Mouse (Mus musculus) neural tube, embryonic 11.5 days (tissue): Measurements from ENCODE around the gene Irf2bp1. TPM values are rescaled to one million over a fixed set of nuclear protein-coding genes. Genes with fewer than 3 reads are reported as not detected.

ENCODE experiments used
- ATAC-seq: fragments of 200-750 bp; cut with Nextera tagmentation; 2 replicates; pipeline ENCODE4 v1.8.0; 2017; ENCODE audit warnings: moderate number of reproducible peaks, mild to moderate bottlenecking, moderate TSS enrichment, moderate library complexity; ENCODE audit not compliant: insufficient read depth, low FRiP score, low TSS enrichment
- DNase-seq: peaks from one replicate; pipeline ENCODE4 v3.0.0-alpha.2; 2015; ENCODE audit warnings: low spot score
- H3K27ac ChIP-seq: fragments of 300-500 bp; sonication (generic); 2 replicates; pipeline ENCODE4 v1.5.1; 2014; ENCODE audit warnings: low read depth, mild to moderate bottlenecking, low read length
- H3K27me3 ChIP-seq: fragments of 300-500 bp; sonication (generic); 2 replicates; pipeline ENCODE4 v1.6.1; 2014; ENCODE audit warnings: mild to moderate bottlenecking, low read length, mixed read lengths; ENCODE audit not compliant: control insufficient read depth, insufficient read depth
- H3K36me3 ChIP-seq: fragments of 300-500 bp; sonication (generic); 2 replicates; pipeline ENCODE4 v1.6.1; 2014; ENCODE audit warnings: mild to moderate bottlenecking, low read length, moderate library complexity, mixed read lengths; ENCODE audit not compliant: control insufficient read depth, insufficient read depth
- H3K4me1 ChIP-seq: fragments of 300-500 bp; sonication (generic); 2 replicates; pipeline ENCODE4 v1.6.1; 2014; ENCODE audit warnings: low read length, mixed read lengths; ENCODE audit not compliant: control insufficient read depth, insufficient read depth
- H3K4me2 ChIP-seq: fragments of 300-500 bp; sonication (generic); 2 replicates; pipeline ENCODE4 v1.6.1; 2014; ENCODE audit warnings: low read depth, mild to moderate bottlenecking, moderate library complexity
- H3K4me3 ChIP-seq: fragments of 300-500 bp; sonication (generic); 2 replicates; pipeline ENCODE4 v1.5.1; 2014; ENCODE audit warnings: low read depth, low read length
- H3K9ac ChIP-seq: fragments of 300-500 bp; sonication (generic); 2 replicates; pipeline ENCODE4 v1.6.1; 2014; ENCODE audit warnings: mild to moderate bottlenecking, low read length
- H3K9me3 ChIP-seq: fragments of 300-500 bp; sonication (generic); 2 replicates; pipeline ENCODE4 v1.6.1; 2016; ENCODE audit warnings: low read length; ENCODE audit not compliant: control insufficient read depth
- WGBS: fragments of 180-500 bp; shearing (Covaris S2); extraction: QIAGEN DNeasy Blood & Tissue Kit; methylation state at CpG from one replicate; pipeline ENCODE4 v1.1.7; 2014; 5-methylcytosine and 5-hydroxymethylcytosine counted together
- polyA plus RNA-seq: library from polyadenylated mRNA; unstranded; fragments of >200 nt; fragmentation: Nextera tagmentation; extraction: Ambion mirVana; gene quantifications from 2 replicates; pipeline ENCODE4 v1.2.1, GENCODE M21; 2014

Irf2bp1 gene
- polyA plus RNA-seq, 1 experiment from 2014 or later: 31.4 TPM

DNA sequence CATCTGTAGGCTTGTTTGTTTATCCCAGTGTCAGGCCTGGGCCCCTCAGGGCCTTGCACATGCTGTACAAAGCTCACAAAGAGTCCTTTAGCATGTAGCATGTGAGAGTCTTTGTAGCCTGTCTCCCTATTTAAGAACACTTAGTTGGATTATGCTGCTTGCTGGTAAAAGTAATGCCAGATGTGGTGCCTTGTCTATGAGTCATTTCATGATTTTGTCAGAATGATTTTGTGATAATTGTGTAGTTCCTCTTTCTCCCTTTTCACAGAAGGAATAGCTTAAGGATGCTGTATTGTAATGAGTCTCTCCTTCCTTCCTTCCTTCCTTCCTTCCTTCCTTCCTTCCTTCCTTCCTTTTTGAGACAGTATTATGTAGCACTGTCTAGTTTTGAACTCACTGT is 24.2 kb downstream of the Irf2bp1 start:
- H3K4me2 ChIP-seq: no peak overlapping the region
- ATAC-seq (no peak), DNase-seq (no peak)
- peaks cover 11% of the 10 kb centered on the region for H3K36me3 ChIP-seq
- no peak overlapping the region; the same call in 1 of the 2 replicates for H3K9ac ChIP-seq
- no peak overlapping the region for H3K27ac ChIP-seq
- H3K4me1 ChIP-seq: peaks cover 7% of the 10 kb centered on the region
- peaks cover 8% of the 10 kb centered on the region for H3K27me3 ChIP-seq
- no peak overlapping the region for H3K4me3 ChIP-seq
- no peaks in the 10 kb centered on the region for H3K9me3 ChIP-seq

DNA sequence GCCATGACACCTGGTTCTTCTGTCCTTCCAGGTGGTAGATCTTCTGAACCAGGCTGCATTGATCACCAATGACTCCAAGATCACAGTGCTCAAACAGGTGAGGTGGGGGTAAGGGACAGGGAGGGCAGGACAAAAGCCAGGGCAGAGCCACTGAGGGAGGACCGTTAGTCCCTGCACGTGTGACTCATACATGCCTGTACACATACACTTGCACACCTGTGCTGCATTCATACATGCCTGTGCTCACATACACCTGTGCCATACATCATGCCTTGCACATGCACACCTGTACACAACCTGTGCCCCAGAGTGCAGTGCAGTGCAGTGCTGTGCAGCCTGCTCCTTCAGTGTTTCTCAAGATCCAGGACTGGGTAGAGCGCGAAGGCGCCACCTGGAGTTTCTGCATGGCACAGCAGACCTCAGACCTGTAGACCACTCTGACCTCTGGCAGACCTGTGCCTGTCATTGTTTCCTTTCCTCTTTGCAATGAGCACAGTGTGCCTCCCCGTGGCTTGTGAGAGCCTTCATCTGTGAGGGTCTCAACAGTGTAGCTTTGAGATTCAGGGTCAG is 25.3 kb downstream of the Irf2bp1 start:
- peak; percentile 59 for ATAC-seq

DNA sequence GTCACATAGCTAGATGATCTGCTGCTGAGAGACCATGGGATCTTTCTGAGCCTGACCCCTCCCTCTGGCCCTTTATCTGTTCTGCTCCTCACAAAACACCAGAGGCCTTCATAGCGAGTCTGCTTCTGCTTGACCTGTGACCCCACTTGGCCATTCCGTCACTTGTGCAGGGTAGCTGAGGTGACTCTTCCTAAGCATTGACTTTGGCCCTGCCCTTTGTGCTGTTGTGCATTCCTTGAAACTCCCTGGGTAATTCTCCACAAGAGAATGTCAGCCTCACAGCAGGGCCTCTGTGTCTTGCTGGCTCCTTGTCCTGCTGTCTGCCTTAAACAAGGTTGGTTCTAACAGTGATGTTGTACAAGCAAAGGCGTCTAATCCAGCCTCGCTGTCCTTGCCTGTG is 27.8 kb downstream of the Irf2bp1 start:
- no peaks in the 10 kb centered on the region for H3K9me3 ChIP-seq
- no peak overlapping the region for H3K4me3 ChIP-seq
- H3K4me1 ChIP-seq: no peaks in the 10 kb centered on the region
- DNase-seq (no peak), ATAC-seq (no peak)
- WGBS: 49% methylated on average over 4 of the region's 4 CpGs
- H3K4me2 ChIP-seq: no peak overlapping the region
- H3K9ac ChIP-seq: no peak overlapping the region
- no peaks in the 10 kb centered on the region for H3K27me3 ChIP-seq
- H3K36me3 ChIP-seq: peaks cover 19% of the 10 kb centered on the region
- H3K27ac ChIP-seq: no peak overlapping the region

More for the DNA sequence above, 25.3 kb downstream of the Irf2bp1 start:
- Histone ChIP-seq H3K9ac (no peak overlapping the region), H3K4me2 (no peak overlapping the region), H3K36me3 (peaks cover 11% of the 10 kb centered on the region), H3K27ac (no peak overlapping the region), H3K27me3 (no peaks in the 10 kb centered on the region), H3K9me3 (no peaks in the 10 kb centered on the region), H3K4me3 (no peak overlapping the region), H3K4me1 (peaks cover 7% of the 10 kb centered on the region)
- DNase-seq: peak; percentile 72
- WGBS: 54% methylated on average over 6 of the region's 6 CpGs

DNA sequence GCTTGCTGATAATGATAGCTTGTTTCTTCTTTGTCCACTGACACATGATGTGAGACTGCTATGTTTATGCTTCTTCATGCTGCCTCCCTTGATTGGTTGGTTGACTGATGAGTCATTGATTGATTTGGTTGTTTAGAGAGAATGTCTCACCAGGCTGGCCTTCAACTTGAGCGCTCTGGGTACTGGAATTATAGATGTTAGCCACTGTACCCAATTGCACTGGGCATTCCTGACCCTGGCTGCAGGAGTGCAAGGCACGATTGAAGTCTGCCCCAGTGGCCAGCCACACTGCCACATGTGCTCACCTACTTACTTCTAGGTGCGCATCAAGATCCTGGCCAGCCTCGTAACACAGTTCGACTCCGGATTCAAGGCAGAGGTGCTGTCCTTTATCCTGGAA is 40.8 kb downstream of the Irf2bp1 start:
- no peaks in the 10 kb centered on the region for H3K4me1 ChIP-seq
- H3K27ac ChIP-seq: no peak overlapping the region
- H3K27me3 ChIP-seq: no peaks in the 10 kb centered on the region
- H3K9ac ChIP-seq: no peak overlapping the region
- no peak overlapping the region for H3K4me2 ChIP-seq
- DNase-seq (no peak), ATAC-seq (no peak)
- 97% methylated on average over 6 of the region's 6 CpGs for WGBS
- H3K4me3 ChIP-seq: no peak overlapping the region
- H3K36me3 ChIP-seq: peaks cover 57% of the 10 kb centered on the region
- H3K9me3 ChIP-seq: no peaks in the 10 kb centered on the region

DNA sequence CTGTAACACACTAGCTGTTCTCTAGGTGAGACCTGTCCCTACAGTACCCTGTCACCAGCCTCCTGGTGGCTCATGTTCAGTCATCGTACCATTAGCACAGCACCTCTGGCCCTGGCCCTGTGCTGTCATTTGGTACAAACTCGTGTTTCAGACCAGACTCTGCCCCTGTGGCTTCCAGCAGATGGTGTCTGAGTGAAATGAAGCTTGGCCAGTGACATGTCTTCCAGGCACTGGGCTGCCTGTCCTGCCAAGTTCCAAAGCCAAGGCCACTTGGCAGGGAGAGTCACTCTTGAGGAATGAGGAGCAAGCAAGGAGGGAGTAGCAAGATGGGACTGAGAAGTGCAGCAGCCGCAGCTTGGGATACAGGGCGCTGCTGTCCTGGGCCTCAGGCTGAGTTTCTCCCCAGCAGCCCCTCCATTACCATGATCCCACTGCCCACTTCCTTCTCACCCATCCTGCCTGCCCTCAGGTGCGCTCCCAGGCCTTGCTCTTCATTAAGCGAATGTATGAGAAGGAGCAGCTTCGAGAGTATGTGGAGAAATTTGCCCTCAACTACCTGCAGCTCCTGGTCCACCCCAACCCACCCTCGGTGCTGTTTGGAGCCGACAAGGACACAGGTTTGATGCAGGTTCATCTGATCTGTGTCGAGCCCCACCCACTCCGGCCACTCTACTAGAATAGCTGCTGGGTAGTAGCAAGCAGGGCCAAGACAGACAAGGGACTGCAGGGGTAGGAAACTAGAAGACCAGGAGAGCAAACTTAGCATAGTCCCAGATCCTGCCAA is 42.6 kb downstream of the Irf2bp1 start:
- H3K9me3 ChIP-seq: no peaks in the 10 kb centered on the region
- DNase-seq: no peak
- ATAC-seq: no peak
- no peak overlapping the region for H3K4me3 ChIP-seq
- H3K9ac ChIP-seq: no peak overlapping the region
- H3K27ac ChIP-seq: no peak overlapping the region
- 88% methylated on average over 10 of the region's 11 CpGs for WGBS
- H3K27me3 ChIP-seq: no peaks in the 10 kb centered on the region
- H3K36me3 ChIP-seq: peaks cover 52% of the 10 kb centered on the region
- no peak overlapping the region for H3K4me2 ChIP-seq
- H3K4me1 ChIP-seq: no peaks in the 10 kb centered on the region

DNA sequence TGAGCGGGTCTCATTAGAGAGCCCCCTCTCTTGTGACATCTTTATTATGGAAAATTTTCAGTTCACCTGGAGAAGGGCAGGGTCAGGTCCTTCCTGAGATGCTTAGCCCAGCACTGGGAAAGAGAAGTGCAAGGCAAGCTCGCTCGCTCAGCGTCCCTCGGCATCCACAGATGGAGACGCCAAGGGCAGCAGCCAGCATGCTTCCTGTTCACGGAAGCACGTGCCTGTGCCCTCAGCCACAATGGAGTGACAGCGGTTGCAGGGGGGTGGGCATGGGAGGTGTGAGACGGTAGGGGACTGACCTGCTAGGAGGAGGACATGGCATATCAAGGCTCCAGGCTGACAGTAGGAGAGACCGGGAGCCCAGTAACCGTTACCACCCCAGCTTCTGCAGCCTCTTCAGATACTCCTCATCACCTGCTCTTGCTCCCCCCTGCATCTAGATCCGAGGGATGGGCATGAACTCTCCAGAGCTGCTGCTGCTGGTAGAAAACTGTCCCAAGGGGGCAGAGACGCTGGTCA is 44.2 kb downstream of the Irf2bp1 start:
- H3K4me3 ChIP-seq: no peak overlapping the region
- 92% methylated on average over 14 of the region's 14 CpGs for WGBS
- H3K4me2 ChIP-seq: no peak overlapping the region
- no peak overlapping the region for H3K27ac ChIP-seq
- no peaks in the 10 kb centered on the region for H3K9me3 ChIP-seq
- ATAC-seq: no peak
- no peaks in the 10 kb centered on the region for H3K27me3 ChIP-seq
- H3K9ac ChIP-seq: no peak overlapping the region
- no peaks in the 10 kb centered on the region for H3K4me1 ChIP-seq
- H3K36me3 ChIP-seq: peaks cover 40% of the 10 kb centered on the region
- DNase-seq: no peak

DNA sequence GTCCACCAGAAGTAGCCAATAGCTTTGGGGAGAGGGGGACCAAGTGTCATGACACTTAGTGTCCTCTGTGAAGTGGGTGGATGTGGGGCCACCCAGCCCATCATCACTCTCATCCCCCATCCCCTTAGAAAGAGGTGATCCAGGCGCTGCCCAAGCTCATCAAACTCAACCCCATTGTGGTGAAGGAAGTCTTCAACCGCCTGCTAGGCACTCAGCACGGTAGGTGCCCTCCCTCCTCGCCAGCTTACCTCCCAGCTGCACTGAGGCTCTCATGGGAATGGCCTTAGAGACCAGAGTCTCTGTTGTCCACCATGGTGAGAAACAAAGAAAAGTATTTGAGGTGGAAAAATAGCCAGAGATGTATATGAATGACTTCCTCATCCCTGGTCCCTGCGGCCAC is 45.4 kb downstream of the Irf2bp1 start:
- 93% methylated on average over 5 of the region's 5 CpGs for WGBS
- Histone ChIP-seq H3K9ac (no peak overlapping the region), H3K9me3 (no peaks in the 10 kb centered on the region), H3K27me3 (no peaks in the 10 kb centered on the region), H3K27ac (no peak overlapping the region), H3K36me3 (peaks cover 37% of the 10 kb centered on the region), H3K4me1 (no peaks in the 10 kb centered on the region), H3K4me2 (no peak overlapping the region), H3K4me3 (no peak overlapping the region)
- DNase-seq (no peak), ATAC-seq (no peak)

DNA sequence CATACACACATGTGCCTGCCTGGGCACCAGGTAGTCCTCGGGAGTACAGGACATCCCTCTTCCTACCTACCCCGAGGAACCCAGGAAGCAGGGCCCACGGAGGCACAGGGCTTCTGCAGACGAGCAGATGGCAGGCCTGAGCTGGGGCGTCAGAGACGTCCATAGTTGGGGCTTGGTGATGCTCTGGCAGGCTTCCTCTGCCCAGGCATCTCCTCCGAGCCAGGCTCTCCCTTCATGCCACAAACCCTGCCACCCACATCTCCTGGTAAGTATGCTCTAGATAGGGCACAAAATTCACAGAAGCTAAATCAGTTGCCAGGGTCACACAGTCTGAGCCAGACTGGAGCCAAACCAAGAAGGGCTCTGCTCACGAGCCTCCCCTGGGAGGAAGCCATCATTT is 46.3 kb downstream of the Irf2bp1 start:
- Histone ChIP-seq H3K9me3 (no peaks in the 10 kb centered on the region), H3K9ac (no peak overlapping the region), H3K4me3 (no peak overlapping the region), H3K27me3 (no peaks in the 10 kb centered on the region), H3K4me1 (no peaks in the 10 kb centered on the region; the same call in 1 of the 2 replicates), H3K36me3 (peaks cover 31% of the 10 kb centered on the region), H3K4me2 (no peak overlapping the region), H3K27ac (no peak overlapping the region)
- no peak for DNase-seq
- WGBS: 89% methylated on average over 8 of the region's 8 CpGs
- ATAC-seq: no peak

DNA sequence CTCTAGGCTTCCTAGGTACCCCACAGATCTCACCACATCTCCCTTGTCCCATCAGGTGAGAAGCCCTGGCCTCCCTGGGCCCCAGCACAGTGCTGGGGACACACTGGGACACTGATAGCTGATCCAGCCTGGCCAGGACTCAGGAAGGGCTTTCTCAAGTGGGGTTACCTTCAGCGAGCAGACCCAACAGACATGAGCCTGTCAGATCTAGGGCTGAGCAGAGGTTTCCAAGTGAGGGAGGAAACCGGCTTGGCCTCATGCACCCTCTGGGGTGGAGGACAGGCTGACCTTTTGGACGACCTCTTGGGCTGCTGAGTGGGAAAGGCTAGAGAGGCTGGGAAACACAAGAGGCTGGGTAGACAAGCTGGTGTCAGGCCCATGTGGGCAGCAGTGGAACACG is 47.3 kb downstream of the Irf2bp1 start:
- Histone ChIP-seq H3K4me3 (no peak overlapping the region), H3K9ac (no peak overlapping the region), H3K36me3 (peaks cover 28% of the 10 kb centered on the region), H3K27me3 (no peaks in the 10 kb centered on the region), H3K9me3 (no peaks in the 10 kb centered on the region), H3K4me2 (no peak overlapping the region), H3K4me1 (no peaks in the 10 kb centered on the region; the same call in 1 of the 2 replicates), H3K27ac (no peak overlapping the region)
- ATAC-seq (no peak), DNase-seq (no peak)
- WGBS: 77% methylated on average over 4 of the region's 4 CpGs
